Mouse (Mus musculus) ovary, adult 18-20 months (tissue): Measurements from ENCODE around the gene Gm16253.

Experiments used
- DNase-seq: peaks from one replicate; pipeline ENCODE4 v3.0.0; 2022; ENCODE audit warnings: low spot score, mixed read lengths

The Gm16253 gene

GRCm38 (mm10) chr3:96576690-96577541 is at the start of gene Gm16253:
TSS of gene Gm16253 (plus strand) at chr3:96576984.
- DNase-seq = peak; percentile 90

- DNase-seq = no peak
Observed at GRCm38 (mm10) chr3:96528506-96528905, 48.3 kb upstream of the Gm16253 start.

GRCm38 (mm10) chr3:96532050-96532449 is 44.7 kb upstream of the Gm16253 start:
- no peak for DNase-seq

GRCm38 (mm10) chr3:96534300-96534699 is 42.5 kb upstream of the Gm16253 start:
- no peak for DNase-seq

- DNase-seq = no peak
Observed at GRCm38 (mm10) chr3:96539316-96539715, 37.5 kb upstream of the Gm16253 start.

GRCm38 (mm10) chr3:96540740-96541139 is 36.0 kb upstream of the Gm16253 start:
- no peak for DNase-seq

GRCm38 (mm10) chr3:96541328-96542078 is 35.3 kb upstream of the Gm16253 start:
- DNase-seq = peak; percentile 80

- no peak for DNase-seq
Observed at GRCm38 (mm10) chr3:96542554-96542953, 34.2 kb upstream of the Gm16253 start.

- DNase-seq = no peak
Observed at GRCm38 (mm10) chr3:96543345-96543744, 33.4 kb upstream of the Gm16253 start.

GRCm38 (mm10) chr3:96545565-96545964 is 31.2 kb upstream of the Gm16253 start:
- DNase-seq = no peak

GRCm38 (mm10) chr3:96546880-96547279 is 29.9 kb upstream of the Gm16253 start:
- DNase-seq = no peak

GRCm38 (mm10) chr3:96547389-96547960 is 29.3 kb upstream of the Gm16253 start:
- DNase-seq = no peak

GRCm38 (mm10) chr3:96548824-96549223 is 28.0 kb upstream of the Gm16253 start:
- DNase-seq = no peak

- no peak for DNase-seq
Observed at GRCm38 (mm10) chr3:96549346-96549745, 27.4 kb upstream of the Gm16253 start.

GRCm38 (mm10) chr3:96551203-96551602 is 25.6 kb upstream of the Gm16253 start:
- DNase-seq = no peak

- no peak for DNase-seq
Observed at GRCm38 (mm10) chr3:96551890-96552289, 24.9 kb upstream of the Gm16253 start.

GRCm38 (mm10) chr3:96553601-96554000 is 23.2 kb upstream of the Gm16253 start:
- no peak for DNase-seq

- DNase-seq = no peak
Observed at GRCm38 (mm10) chr3:96554251-96554650, 22.5 kb upstream of the Gm16253 start.

- DNase-seq = peak; percentile 80
Observed at GRCm38 (mm10) chr3:96555041-96555596, 21.7 kb upstream of the Gm16253 start.

- DNase-seq = no peak
Observed at GRCm38 (mm10) chr3:96555999-96556614, 20.7 kb upstream of the Gm16253 start.

GRCm38 (mm10) chr3:96556651-96557635 is 19.8 kb upstream of the Gm16253 start:
- DNase-seq = no peak
